Mouse (Mus musculus) embryonic facial prominence, embryonic 15.5 days (tissue): ENCODE results near the gene Fgf5. TPM values are rescaled to one million over a fixed set of nuclear protein-coding genes. Genes with fewer than 3 reads are reported as not detected.

ENCODE experiments used
- ATAC-seq: fragments of 200-750 bp; cut with Nextera tagmentation; 2 replicates; pipeline ENCODE4 v1.8.0; 2017; ENCODE audit warnings: low read depth, moderate TSS enrichment; ENCODE audit not compliant: insufficient number of reproducible peaks, low FRiP score, low TSS enrichment
- H3K27ac ChIP-seq: fragments of 300-500 bp; sonication (generic); replicated peaks from 2 replicates; pipeline ENCODE4 v1.5.1; 2015; ENCODE audit warnings: mild to moderate bottlenecking, inconsistent platforms
- H3K27me3 ChIP-seq: fragments of 300-500 bp; sonication (generic); 2 replicates; pipeline ENCODE4 v1.6.1; 2015; ENCODE audit warnings: inconsistent platforms
- H3K36me3 ChIP-seq: fragments of 300-500 bp; sonication (generic); 2 replicates; pipeline ENCODE4 v1.6.1; 2015; ENCODE audit warnings: mild to moderate bottlenecking, inconsistent platforms
- H3K4me1 ChIP-seq: fragments of 300-500 bp; sonication (generic); 2 replicates; pipeline ENCODE4 v1.6.1; 2015; ENCODE audit warnings: inconsistent platforms
- H3K4me2 ChIP-seq: fragments of 300-500 bp; sonication (generic); replicated peaks from 2 replicates; pipeline ENCODE4 v1.6.1; 2015; ENCODE audit warnings: mild to moderate bottlenecking, inconsistent platforms
- H3K4me3 ChIP-seq: fragments of 300-500 bp; sonication (generic); replicated peaks from 2 replicates; pipeline ENCODE4 v1.5.1; 2015; ENCODE audit warnings: mild to moderate bottlenecking, inconsistent platforms
- H3K9ac ChIP-seq: fragments of 300-500 bp; sonication (generic); 2 replicates; pipeline ENCODE4 v1.6.1; 2015; ENCODE audit warnings: inconsistent platforms
- H3K9me3 ChIP-seq: fragments of 300-500 bp; sonication (generic); replicated peaks from 2 replicates; pipeline ENCODE4 v1.6.1; 2016; ENCODE audit warnings: inconsistent platforms
- whole genome bisulfite sequencing: fragments of 180-500 bp; shearing (Covaris S2); methylation state at CpG from one replicate; pipeline ENCODE4 v1.1.7; 2015; 5-methylcytosine and 5-hydroxymethylcytosine counted together
- polyA plus RNA-seq: library from polyadenylated mRNA; unstranded; fragments of >200 nt; fragmentation: Nextera tagmentation; extraction: Ambion mirVana; gene quantifications from 2 replicates; pipeline ENCODE4 v1.2.1, GENCODE M21; 2015

Gene Fgf5
- polyA plus RNA-seq, 1 experiment from 2014 or later = 1.1 TPM

DNA sequence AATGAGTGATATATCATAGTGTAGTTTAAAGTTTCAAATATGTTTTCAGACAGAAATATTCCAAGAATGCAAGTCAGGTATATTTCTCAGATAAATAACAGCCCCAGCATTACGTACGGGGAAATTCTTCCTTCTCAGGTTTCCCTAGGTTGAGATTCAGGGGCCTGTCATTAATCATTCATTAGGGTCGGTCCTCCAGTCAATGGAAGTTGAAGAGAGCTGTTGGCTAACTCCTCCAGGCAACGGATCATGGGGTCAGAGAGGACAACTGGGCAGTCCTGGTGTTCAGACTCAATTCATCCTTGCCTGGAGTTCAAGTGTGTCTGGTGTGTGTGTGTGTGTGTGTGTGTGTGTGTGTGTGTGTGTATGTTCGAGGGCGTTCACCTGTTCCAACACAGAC lies 837 bp upstream of the Fgf5 start:
- H3K4me2 ChIP-seq = no peak overlapping the region
- WGBS = 15% methylated on average over 6 of the region's 6 CpGs
- no peaks in the 10 kb centered on the region for H3K9me3 ChIP-seq
- H3K9ac ChIP-seq = no peak overlapping the region
- H3K27ac ChIP-seq = no peak overlapping the region
- ATAC-seq = no peak
- no peak overlapping the region for H3K4me3 ChIP-seq
- peaks cover 59% of the 10 kb centered on the region for H3K27me3 ChIP-seq
- no peaks in the 10 kb centered on the region for H3K36me3 ChIP-seq
- H3K4me1 ChIP-seq = peaks cover 16% of the 10 kb centered on the region

- peaks cover 64% of the 10 kb centered on the region for H3K27me3 ChIP-seq
- H3K4me2 ChIP-seq = no peak overlapping the region
- peaks cover 16% of the 10 kb centered on the region for H3K4me1 ChIP-seq
- no peak for ATAC-seq
- H3K36me3 ChIP-seq = no peaks in the 10 kb centered on the region
- no peak overlapping the region for H3K4me3 ChIP-seq
- no peak overlapping the region for H3K9ac ChIP-seq
- H3K27ac ChIP-seq = no peak overlapping the region
- WGBS = 2% methylated on average over 12 of the region's 12 CpGs
- H3K9me3 ChIP-seq = no peaks in the 10 kb centered on the region
These were observed 1.2 kb downstream of the Fgf5 start for GRCm38 (mm10) chr5:98255176-98255575.

GRCm38 (mm10) chr5:98255760-98256490 lies 1.9 kb downstream of the Fgf5 start:
- Histone ChIP-seq H3K9me3 (no peaks in the 10 kb centered on the region), H3K27ac (no peak overlapping the region), H3K36me3 (no peaks in the 10 kb centered on the region), H3K4me1 (peaks cover 16% of the 10 kb centered on the region), H3K4me3 (no peak overlapping the region), H3K4me2 (peak overlapping the region; percentile 13; the same call in 1 of the 2 replicates), H3K27me3 (peaks cover 67% of the 10 kb centered on the region), H3K9ac (no peak overlapping the region)
- no peak for ATAC-seq
- 9% methylated on average over 18 of the region's 18 CpGs for WGBS

GRCm38 (mm10) chr5:98275318-98275818 lies 21.4 kb downstream of the Fgf5 start:
- H3K4me2 ChIP-seq = no peak overlapping the region
- H3K9me3 ChIP-seq = no peaks in the 10 kb centered on the region
- no peak for ATAC-seq
- H3K4me1 ChIP-seq = no peaks in the 10 kb centered on the region
- no peaks in the 10 kb centered on the region for H3K36me3 ChIP-seq
- no peak overlapping the region for H3K9ac ChIP-seq
- H3K27me3 ChIP-seq = no peaks in the 10 kb centered on the region
- H3K27ac ChIP-seq = no peak overlapping the region
- H3K4me3 ChIP-seq = no peak overlapping the region
- WGBS = 76% methylated on average over 21 of the region's 21 CpGs

GRCm38 (mm10) chr5:98281993-98282392 lies 28.0 kb downstream of the Fgf5 start:
- no peaks in the 10 kb centered on the region for H3K9me3 ChIP-seq
- no peak for ATAC-seq
- H3K4me1 ChIP-seq = 0 out of 2 replicates have a peak, but pooled peaks cover 9% of the 10 kb centered on the region
- H3K36me3 ChIP-seq = no peaks in the 10 kb centered on the region
- H3K27me3 ChIP-seq = no peaks in the 10 kb centered on the region
- H3K4me3 ChIP-seq = no peak overlapping the region
- H3K4me2 ChIP-seq = no peak overlapping the region
- H3K27ac ChIP-seq = no peak overlapping the region
- no peak overlapping the region for H3K9ac ChIP-seq
- whole genome bisulfite sequencing = 33% methylated on average over 9 of the region's 9 CpGs

- 0 out of 2 replicates have a peak, but pooled peaks cover 9% of the 10 kb centered on the region for H3K4me1 ChIP-seq
- H3K27ac ChIP-seq = no peak overlapping the region
- H3K4me3 ChIP-seq = no peak overlapping the region
- 24% methylated on average over 17 of the region's 17 CpGs for WGBS
- no peaks in the 10 kb centered on the region for H3K36me3 ChIP-seq
- no peak overlapping the region for H3K9ac ChIP-seq
- no peaks in the 10 kb centered on the region for H3K9me3 ChIP-seq
- no peaks in the 10 kb centered on the region for H3K27me3 ChIP-seq
- ATAC-seq = peak; percentile 43; the same call in 1 of the 2 replicates
- 0 out of 2 replicates have a peak overlapping the region, but pooled peaks have one; percentile 19 for H3K4me2 ChIP-seq
These were observed 29.9 kb downstream of the Fgf5 start for GRCm38 (mm10) chr5:98283696-98284478.

- Histone ChIP-seq H3K4me1 (peaks cover 9% of the 10 kb centered on the region; the same call in 1 of the 2 replicates), H3K4me2 (no peak overlapping the region), H3K27ac (no peak overlapping the region), H3K36me3 (no peaks in the 10 kb centered on the region), H3K27me3 (peaks cover 34% of the 10 kb centered on the region), H3K4me3 (no peak overlapping the region), H3K9me3 (no peaks in the 10 kb centered on the region), H3K9ac (no peak overlapping the region)
- WGBS = 71% methylated on average over 8 of the region's 8 CpGs
- ATAC-seq = no peak
These were observed 36.7 kb downstream of the Fgf5 start for GRCm38 (mm10) chr5:98290642-98291041.

- H3K4me2 ChIP-seq = peak overlapping the region; percentile 35
- peak overlapping the region; percentile 11 for H3K4me3 ChIP-seq
- H3K27me3 ChIP-seq = peaks cover 34% of the 10 kb centered on the region
- WGBS = 1% methylated on average over 19 of the region's 19 CpGs
- no peak overlapping the region for H3K9ac ChIP-seq
- H3K27ac ChIP-seq = no peak overlapping the region
- no peaks in the 10 kb centered on the region for H3K9me3 ChIP-seq
- no peak for ATAC-seq
- no peaks in the 10 kb centered on the region for H3K36me3 ChIP-seq
- H3K4me1 ChIP-seq = peaks cover 9% of the 10 kb centered on the region; the same call in 1 of the 2 replicates
These were observed 38.5 kb downstream of the Fgf5 start for GRCm38 (mm10) chr5:98292388-98293048.

DNA sequence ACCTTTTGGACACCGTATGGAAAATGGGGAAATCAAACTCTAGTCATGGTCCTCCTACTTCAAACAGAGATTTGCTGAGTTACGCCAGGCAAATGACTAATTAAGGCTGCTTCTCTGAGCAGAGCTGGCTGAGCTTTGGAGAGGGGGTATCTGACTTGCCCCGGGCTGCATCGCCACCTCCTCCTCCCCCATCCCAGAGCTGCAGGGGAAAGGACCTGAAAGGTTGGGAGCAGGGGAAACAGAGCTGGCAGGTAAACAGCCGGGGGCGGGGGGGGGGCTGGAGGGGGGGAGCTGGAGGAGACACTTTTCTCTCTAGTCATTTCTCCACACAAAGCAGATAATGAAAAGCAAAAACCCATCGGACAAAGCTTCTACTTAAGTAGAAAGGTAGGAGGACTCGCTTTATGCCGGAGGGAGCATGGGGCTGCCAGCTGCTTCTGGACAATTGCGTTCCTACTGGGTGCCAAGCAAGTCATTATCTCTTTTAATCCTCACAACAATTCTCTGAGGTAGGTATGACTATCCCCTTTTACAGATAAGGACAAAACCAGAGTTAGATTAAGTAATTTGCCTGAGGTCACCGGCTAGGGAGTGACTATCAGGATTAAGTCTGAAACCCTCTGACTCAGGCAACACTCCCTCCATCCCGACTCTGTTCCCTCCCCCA lies 39.2 kb downstream of the Fgf5 start:
- peaks cover 9% of the 10 kb centered on the region; the same call in 1 of the 2 replicates for H3K4me1 ChIP-seq
- H3K4me3 ChIP-seq = peak overlapping the region; percentile 11
- H3K27me3 ChIP-seq = peaks cover 34% of the 10 kb centered on the region
- WGBS = 2% methylated on average over 12 of the region's 12 CpGs
- no peak overlapping the region for H3K27ac ChIP-seq
- no peaks in the 10 kb centered on the region for H3K9me3 ChIP-seq
- ATAC-seq = no peak
- no peaks in the 10 kb centered on the region for H3K36me3 ChIP-seq
- peak overlapping the region; percentile 35 for H3K4me2 ChIP-seq
- no peak overlapping the region for H3K9ac ChIP-seq

DNA sequence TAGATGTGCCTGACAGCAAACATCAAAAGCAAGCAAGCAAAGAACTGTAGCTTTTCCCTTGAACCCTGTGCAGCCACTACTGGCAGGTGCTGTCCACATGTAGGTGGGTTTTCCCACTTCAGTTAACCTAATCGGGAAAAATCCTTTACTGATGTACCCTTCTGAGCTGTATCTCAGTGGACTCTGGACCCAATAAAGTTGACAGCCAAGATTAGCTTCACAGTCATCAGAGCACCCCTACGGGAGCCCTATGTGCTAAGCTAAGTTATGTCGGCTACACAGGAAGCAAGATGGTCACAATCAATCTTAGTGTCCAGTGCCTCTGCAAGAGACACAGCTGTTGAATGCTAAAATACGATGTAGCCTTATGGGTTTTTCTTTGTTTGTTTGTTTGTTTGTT lies 46.1 kb downstream of the Fgf5 start:
- H3K4me2 ChIP-seq = no peak overlapping the region
- H3K36me3 ChIP-seq = no peaks in the 10 kb centered on the region
- H3K9me3 ChIP-seq = no peaks in the 10 kb centered on the region
- ATAC-seq = no peak
- no peak overlapping the region for H3K4me3 ChIP-seq
- H3K9ac ChIP-seq = no peak overlapping the region
- H3K27me3 ChIP-seq = no peaks in the 10 kb centered on the region
- no peaks in the 10 kb centered on the region for H3K4me1 ChIP-seq
- 84% methylated on average over 4 of the region's 4 CpGs for WGBS
- H3K27ac ChIP-seq = no peak overlapping the region
